Mouse (Mus musculus) cerebral cortex, adult 2 months (tissue): ENCODE results near the gene Chd3.

ENCODE experiments used
- WGBS: fragments of 180-500 bp; shearing (Covaris S2); methylation state at CpG from one replicate; pipeline ENCODE4 v1.1.7; 2018; 5-methylcytosine and 5-hydroxymethylcytosine counted together

Chd3 gene

DNA sequence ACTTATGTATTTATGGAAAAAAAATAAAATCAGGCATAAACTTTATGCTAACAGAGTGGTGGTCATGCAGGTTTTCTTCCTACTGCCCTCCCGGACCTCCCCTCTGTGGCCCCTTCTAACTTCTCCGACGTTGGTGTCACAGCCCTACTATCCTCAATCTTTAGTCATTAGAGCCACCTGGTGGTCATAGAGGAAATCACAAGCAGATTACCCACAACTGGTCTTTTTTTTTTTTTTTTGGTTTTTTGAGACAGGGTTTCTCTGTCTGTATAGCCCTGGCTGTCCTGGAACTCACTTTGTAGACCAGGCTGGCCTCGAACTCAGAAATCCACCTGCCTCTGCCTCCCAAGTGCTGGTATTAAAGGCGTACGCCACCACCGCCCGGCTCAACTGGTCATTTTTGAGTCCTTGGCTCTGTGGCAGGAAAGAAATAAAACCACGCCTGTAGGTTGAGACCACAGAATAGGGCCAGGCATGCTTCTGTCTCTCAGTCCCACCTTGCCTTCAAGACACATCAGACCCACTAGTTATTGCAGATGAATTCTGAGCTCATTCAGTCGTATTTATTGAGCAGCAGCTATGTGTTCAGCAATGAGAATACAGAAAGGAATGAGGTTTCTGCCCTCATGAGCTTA, 21.3 kb upstream of the Chd3 start:
- 52% methylated on average over 10 of the region's 10 CpGs for WGBS

DNA sequence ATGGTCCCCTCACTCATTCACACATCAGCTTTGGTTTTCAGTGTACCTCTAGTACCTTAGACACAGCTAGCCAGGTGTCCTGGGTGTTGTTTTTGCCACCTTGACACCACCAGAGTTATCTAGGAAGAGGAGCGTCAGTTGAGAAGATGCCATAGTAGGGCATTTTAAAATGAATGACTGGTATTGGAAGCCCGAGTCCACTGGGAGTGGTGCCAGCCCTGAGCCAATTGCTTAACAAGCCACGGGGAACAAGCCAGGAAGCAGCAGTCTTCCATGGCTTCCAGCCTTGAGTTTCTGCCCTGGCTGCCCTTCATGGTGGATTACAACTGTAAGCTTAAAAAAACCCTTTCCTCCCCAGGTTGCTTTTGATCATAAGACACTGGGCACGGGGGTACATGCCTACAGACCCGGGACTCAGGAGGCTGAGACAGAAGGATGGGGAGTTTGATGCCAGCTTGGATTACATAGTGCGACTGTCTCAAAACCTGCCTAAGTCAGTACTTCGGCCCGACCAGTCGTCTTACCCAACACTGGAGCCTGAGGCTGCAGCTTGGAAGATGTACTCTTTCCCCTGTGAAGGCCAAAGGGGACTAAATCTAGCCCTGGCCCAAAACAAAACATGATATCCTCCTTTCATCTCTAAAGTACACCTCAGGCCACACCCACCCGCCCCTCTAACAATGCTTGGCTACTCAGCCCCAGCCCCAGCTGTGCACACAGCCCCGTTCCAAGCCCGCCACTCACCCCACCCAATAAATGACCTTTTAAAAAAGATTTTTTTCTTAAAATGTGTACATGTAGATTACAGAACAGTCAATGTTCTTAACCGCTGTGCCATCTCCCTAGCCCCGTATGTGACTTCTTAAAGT, 20.6 kb upstream of the Chd3 start:
- WGBS: 34% methylated on average over 14 of the region's 14 CpGs

- WGBS: 86% methylated on average over 4 of the region's 4 CpGs
Observed at GRCm38 (mm10) chr11:69388680-69389079, 19.5 kb upstream of the Chd3 start.

DNA sequence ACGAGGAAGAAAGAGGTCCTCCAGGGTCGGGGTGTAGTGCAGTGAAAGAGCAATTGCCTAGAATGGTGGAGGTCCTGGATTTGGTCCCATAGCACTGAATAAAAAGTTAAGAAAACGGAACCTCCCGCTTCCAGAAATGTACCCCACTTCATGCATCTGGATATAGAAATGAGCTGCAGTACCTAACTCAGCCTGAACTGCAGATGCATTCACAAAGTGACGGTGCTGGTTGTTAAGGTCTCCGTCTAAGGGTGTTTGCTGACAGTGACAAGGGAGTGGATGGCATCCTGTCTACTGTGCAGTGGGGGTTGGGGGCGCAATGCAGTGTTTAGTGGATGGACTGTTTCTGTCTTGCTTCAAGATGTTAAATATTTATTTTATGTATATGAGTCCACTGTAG, 17.6 kb upstream of the Chd3 start:
- 66% methylated on average over 7 of the region's 7 CpGs for WGBS

- WGBS: 77% methylated on average over 6 of the region's 6 CpGs
Observed at GRCm38 (mm10) chr11:69384979-69385378, 15.8 kb upstream of the Chd3 start.

DNA sequence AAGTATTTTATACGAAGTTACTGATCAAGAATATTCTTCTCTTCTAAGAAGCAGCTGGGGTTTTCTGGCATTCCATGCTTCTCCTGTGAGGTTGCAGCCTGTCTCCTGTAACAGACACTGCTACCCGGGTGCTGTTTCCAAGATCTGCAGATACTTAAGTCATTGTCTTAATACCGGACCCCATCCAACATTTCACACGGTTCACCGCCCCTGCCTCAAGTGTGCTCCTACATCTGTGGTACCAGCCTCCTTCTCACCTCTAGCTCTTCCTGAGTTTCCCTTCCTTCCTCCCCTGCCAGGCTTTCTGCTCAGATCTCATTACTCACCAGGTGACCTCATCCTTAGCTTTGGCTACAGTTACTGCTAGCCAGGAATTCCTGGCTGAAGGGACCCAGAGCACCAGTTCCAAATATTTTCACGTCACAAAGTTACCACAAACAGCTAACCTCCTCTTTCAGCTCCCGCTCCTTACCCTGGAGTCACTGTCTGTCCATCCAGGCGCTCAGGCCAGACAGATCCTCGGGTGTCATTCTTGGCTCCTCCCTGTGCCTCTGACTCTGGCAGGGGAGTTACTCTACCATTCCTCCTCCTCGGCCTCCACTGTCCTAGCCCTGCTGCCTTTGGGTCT, 13.4 kb upstream of the Chd3 start:
- 64% methylated on average over 10 of the region's 10 CpGs for WGBS

DNA sequence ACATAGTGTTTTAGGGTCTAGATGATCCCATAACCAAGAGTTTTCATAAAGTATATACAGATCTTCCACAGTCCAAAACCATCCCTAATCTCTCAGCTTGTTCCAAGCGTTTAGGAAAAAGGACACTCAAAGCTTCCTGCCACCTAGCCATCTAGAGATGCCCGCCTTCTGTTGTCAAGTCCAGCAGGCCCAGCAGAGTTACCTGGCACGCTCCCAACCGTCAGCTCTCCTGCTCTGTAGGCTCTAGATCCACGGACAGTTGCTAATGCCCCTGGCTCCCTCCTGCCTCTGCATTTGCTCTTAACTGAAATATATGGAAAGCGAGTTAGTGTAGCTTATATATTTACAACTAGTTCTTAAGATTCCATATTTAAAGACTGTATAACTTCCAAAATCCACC, 12.2 kb upstream of the Chd3 start:
- 75% methylated on average over 6 of the region's 6 CpGs for WGBS

DNA sequence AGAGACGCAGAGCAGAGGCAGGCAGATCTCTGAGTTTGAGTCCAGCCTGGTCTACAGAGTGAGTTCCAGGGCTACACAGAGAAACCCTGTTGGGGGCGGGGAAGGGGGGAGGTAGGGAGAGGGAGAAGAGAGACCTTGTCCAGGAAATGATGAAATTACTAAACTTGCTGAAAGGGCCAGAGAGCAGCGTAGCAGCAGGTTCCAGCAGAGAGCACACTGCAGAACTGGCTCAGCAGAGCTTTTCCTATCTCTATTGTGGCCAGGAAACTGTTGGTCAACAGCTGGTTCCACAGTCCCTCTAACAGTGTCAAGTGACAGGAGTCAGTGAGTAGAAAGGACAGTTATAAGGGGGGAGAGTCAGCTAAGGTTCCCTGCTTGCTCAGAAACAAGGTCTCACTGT, 10.4 kb upstream of the Chd3 start:
- WGBS: 82% methylated on average over 3 of the region's 3 CpGs

GRCm38 (mm10) chr11:69377766-69378165, 8.6 kb upstream of the Chd3 start:
- WGBS: 72% methylated on average over 3 of the region's 3 CpGs

GRCm38 (mm10) chr11:69375646-69376045, 6.4 kb upstream of the Chd3 start:
- WGBS: 82% methylated on average over 4 of the region's 4 CpGs

DNA sequence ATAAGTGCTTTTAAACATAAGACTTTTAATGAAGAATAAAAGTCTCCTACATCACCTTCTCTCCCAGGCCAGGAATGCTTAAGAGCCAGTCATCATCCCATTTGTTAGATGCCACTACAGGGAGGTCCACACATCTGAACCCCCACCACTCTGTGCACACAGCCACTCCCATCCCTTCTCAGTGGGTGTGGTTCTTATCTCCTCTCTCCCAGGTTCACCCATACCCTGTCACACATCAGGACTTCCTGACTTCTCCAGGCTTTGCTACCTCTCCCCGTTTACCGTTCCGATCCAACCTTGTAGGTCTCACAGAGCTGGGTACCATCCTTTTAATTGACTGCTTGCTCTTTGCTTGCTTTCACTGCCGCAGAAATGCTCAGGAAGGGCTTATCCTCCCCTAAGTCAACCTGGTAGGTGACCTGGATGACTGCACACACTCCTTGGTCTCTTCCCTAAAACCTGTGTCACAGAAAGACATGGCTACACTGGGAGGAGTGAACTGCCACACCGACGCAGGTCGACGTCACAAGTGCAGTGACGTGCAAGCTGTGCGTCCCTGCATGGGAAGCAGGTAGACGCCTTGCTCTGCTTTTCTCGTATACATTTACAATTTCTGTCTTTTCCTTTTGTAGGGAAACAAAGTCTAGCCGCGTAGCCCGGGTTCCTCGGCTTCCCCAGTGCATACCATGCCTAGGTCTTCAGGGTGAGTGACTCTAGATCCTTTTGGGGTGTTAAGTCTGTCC, 4.2 kb upstream of the Chd3 start:
- 94% methylated on average over 16 of the region's 16 CpGs for WGBS

GRCm38 (mm10) chr11:69372780-69373170, 3.6 kb upstream of the Chd3 start:
- WGBS: 61% methylated on average over 3 of the region's 3 CpGs

- WGBS: 32% methylated on average over 12 of the region's 12 CpGs
Observed at GRCm38 (mm10) chr11:69372056-69372779, 3.0 kb upstream of the Chd3 start.

DNA sequence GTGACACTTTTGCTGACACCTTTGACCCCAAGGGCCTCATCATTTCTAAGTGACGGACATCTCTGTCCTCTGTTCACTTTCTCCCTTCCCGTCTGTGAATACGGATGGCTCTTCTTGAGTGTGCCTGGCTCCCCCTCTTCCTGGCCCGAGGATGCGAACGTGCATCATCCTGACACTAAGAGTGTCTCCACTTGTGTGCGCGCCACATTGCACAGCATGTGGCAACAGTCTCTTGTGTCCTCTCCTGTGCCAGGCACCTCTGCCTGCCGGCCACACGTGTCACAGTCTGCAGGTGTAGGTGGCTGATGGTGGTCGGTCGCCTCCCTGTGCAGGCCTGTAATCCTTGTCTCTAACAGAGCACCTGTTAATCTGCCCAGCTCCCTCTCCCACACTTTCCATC, 2.4 kb upstream of the Chd3 start:
- 39% methylated on average over 12 of the region's 12 CpGs for WGBS

DNA sequence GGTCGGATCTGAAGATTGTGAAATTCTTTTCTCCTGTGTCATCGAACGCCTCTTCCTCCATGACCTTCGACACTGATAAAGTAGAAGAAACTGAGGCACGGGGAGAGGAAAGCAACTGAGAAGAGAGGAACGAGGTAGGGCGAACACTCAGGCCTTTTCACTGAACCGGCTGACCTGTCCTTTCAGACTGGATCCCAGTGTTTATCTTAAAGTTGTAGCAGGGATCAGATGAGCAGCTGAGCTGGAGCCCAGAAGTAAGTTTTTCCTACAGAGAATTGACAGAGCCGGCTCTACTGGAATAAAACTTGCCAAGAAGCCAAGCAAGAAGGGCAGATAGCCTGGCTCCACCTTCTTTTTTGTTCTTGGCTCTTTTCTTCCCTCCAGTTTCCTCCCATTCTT, 1.6 kb upstream of the Chd3 start:
- WGBS: 40% methylated on average over 9 of the region's 9 CpGs

GRCm38 (mm10) chr11:69369990-69370816, 997 bp upstream of the Chd3 start:
- WGBS: 27% methylated on average over 2 of the region's 2 CpGs

- 1% methylated on average over 86 of the region's 106 CpGs for WGBS
Observed at GRCm38 (mm10) chr11:69368356-69369214, 621 bp downstream of the Chd3 start.

DNA sequence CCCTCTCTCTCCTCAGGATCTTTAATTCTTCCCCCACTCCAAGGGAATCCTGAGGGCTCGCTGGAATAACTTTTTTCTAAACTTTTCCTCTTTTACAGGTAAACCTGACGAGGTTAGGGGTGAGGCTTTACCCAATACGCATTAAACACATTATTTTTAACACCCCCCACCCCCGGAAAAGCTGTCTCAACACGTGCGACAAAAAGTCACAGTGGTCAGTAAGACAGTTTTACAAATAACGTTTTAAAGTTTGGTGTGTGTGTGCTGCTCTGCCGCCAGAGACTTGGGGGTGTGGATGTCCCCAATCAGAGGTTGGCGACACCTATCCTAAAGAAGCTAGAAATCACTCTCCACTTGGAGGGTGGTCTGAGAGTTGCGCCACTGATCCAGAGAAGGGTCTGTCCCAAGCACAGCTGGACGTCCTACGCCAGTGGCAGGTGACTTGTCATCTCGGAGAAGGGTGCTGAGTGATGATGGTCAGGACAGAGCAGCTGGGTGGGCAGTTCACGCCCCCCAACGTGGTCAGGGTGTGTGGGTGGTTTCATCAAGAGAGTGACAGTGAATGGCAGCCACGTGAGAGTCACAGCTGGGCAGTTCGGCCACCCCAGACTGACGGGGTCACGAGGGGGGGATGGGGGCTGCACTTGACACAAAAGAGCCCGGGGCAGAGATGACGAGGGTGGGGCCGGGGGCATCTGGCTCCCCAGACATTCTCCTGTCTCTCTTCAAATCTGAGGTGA, 1.4 kb downstream of the Chd3 start:
- 1% methylated on average over 22 of the region's 22 CpGs for WGBS
